Mouse (Mus musculus) hindbrain, embryonic 11.5 days (tissue): ENCODE results near the gene Stk32b. TPM values are rescaled to one million over a fixed set of nuclear protein-coding genes. Genes with fewer than 3 reads are reported as not detected.

ENCODE experiments used
- ATAC-seq: fragments of 200-750 bp; cut with Nextera tagmentation; 2 replicates; pipeline ENCODE4 v1.8.0; 2017; ENCODE audit warnings: mild to moderate bottlenecking, moderate TSS enrichment, moderate library complexity; ENCODE audit not compliant: low FRiP score
- DNase-seq: peaks from one replicate; pipeline ENCODE4 v3.0.0-alpha.2; 2015; ENCODE audit warnings: low spot score
- H3K27ac ChIP-seq: fragments of 300-500 bp; sonication (generic); 2 replicates; pipeline ENCODE4 v1.5.1; 2014; ENCODE audit warnings: mild to moderate bottlenecking, low read depth, low read length
- H3K27me3 ChIP-seq: fragments of 300-500 bp; sonication (generic); 2 replicates; pipeline ENCODE4 v1.6.1; 2014; ENCODE audit warnings: mild to moderate bottlenecking, low read length, moderate library complexity, mixed read lengths; ENCODE audit not compliant: control insufficient read depth, insufficient read depth
- H3K36me3 ChIP-seq: fragments of 300-500 bp; sonication (generic); 2 replicates; pipeline ENCODE4 v1.6.1; 2014; ENCODE audit warnings: mild to moderate bottlenecking, low read length, moderate library complexity, mixed read lengths; ENCODE audit not compliant: control insufficient read depth, insufficient read depth
- H3K4me1 ChIP-seq: fragments of 300-500 bp; sonication (generic); replicated peaks from 2 replicates; pipeline ENCODE4 v1.6.1; 2014; ENCODE audit warnings: low read length, mixed read lengths; ENCODE audit not compliant: control insufficient read depth, insufficient read depth
- H3K4me2 ChIP-seq: fragments of 300-500 bp; sonication (generic); replicated peaks from 2 replicates; pipeline ENCODE4 v1.6.1; 2014; ENCODE audit warnings: mild to moderate bottlenecking, low read depth, low read length
- H3K4me3 ChIP-seq: fragments of 300-500 bp; sonication (generic); 2 replicates; pipeline ENCODE4 v1.5.1; 2014; ENCODE audit warnings: low read depth, low read length
- H3K9ac ChIP-seq: fragments of 300-500 bp; sonication (generic); 2 replicates; pipeline ENCODE4 v1.6.1; 2014; ENCODE audit warnings: low read depth, low read length
- H3K9me3 ChIP-seq: fragments of 300-500 bp; sonication (generic); 2 replicates; pipeline ENCODE4 v1.6.1; 2016; ENCODE audit warnings: low read length; ENCODE audit not compliant: control insufficient read depth
- whole genome bisulfite sequencing: fragments of 180-500 bp; shearing (Covaris S2); extraction: QIAGEN DNeasy Blood & Tissue Kit; methylation state at CpG from one replicate; pipeline ENCODE4 v1.1.7; 2014; 5-methylcytosine and 5-hydroxymethylcytosine counted together
- polyA plus RNA-seq: library from polyadenylated mRNA; unstranded; fragments of >200 nt; fragmentation: Nextera tagmentation; extraction: Ambion mirVana; gene quantifications from 2 replicates; pipeline ENCODE4 v1.2.1, GENCODE M21; 2014

Gene Stk32b
- polyA plus RNA-seq, 1 experiment from 2014 or later: 6.3 TPM

DNA sequence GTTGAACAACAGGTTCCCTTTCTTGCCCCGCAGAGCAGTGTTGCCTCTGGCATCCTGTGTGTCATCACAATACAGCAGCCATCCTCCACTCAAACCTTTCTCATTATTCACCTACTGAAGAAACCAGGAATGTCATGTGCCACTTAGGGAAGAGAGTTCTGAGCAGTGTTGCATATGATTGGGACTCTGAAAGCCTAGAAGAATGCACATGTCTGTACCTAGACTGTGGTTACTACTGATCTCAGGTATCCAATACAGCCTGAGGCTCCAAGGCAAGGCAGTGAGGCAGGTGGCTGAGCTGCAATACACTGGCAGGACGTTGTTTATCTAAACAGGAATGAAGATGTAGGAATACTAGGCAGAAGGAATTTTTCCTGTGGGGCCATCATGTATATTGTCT is 204.5 kb downstream of the Stk32b start:
- ATAC-seq (no peak), DNase-seq (no peak)
- H3K9me3 ChIP-seq: no peaks in the 10 kb centered on the region
- H3K9ac ChIP-seq: no peak overlapping the region
- no peak overlapping the region for H3K27ac ChIP-seq
- no peak overlapping the region for H3K4me2 ChIP-seq
- no peaks in the 10 kb centered on the region for H3K27me3 ChIP-seq
- 45% methylated on average over 2 of the region's 2 CpGs for WGBS
- no peaks in the 10 kb centered on the region for H3K36me3 ChIP-seq
- no peaks in the 10 kb centered on the region for H3K4me1 ChIP-seq
- H3K4me3 ChIP-seq: no peak overlapping the region

- no peak overlapping the region for H3K27ac ChIP-seq
- no peaks in the 10 kb centered on the region for H3K36me3 ChIP-seq
- H3K27me3 ChIP-seq: no peaks in the 10 kb centered on the region
- ATAC-seq (no peak), DNase-seq (peak; percentile 1)
- no peak overlapping the region for H3K4me2 ChIP-seq
- H3K9me3 ChIP-seq: no peaks in the 10 kb centered on the region
- no peak overlapping the region for H3K9ac ChIP-seq
- WGBS: 63% methylated on average over 12 of the region's 12 CpGs
- no peak overlapping the region for H3K4me3 ChIP-seq
- H3K4me1 ChIP-seq: no peaks in the 10 kb centered on the region
These were observed 210.0 kb downstream of the Stk32b start for GRCm38 (mm10) chr5:37506880-37507519.

DNA sequence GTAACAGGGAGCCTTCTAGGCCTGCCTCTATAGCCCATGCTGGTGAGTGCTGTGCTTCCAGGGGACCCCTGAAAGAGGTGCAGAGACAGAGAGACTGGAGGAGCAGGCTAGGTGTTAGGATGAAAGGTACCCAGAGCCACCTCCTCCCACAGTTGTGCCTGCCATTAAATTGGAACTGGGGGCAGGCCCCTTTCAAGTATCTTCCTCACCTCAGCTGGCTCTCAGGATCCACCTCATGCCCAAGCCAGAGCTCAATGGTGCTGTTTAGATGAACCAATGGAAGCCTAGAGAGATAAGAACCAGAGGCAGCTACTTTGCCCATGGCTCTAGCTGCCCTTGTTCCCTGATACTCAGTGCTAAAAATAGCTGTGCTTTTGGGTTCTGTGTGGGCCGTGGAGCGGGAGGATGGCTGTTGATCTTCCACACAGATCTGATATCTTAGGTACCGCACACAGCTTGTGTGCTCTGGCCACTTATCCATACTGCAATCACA is 221.9 kb downstream of the Stk32b start:
- no peaks in the 10 kb centered on the region for H3K27me3 ChIP-seq
- H3K9ac ChIP-seq: no peak overlapping the region
- H3K36me3 ChIP-seq: no peaks in the 10 kb centered on the region
- no peak overlapping the region for H3K27ac ChIP-seq
- no peaks in the 10 kb centered on the region for H3K4me1 ChIP-seq
- WGBS: 91% methylated on average over 3 of the region's 3 CpGs
- ATAC-seq (no peak), DNase-seq (no peak)
- no peaks in the 10 kb centered on the region for H3K9me3 ChIP-seq
- no peak overlapping the region for H3K4me3 ChIP-seq
- H3K4me2 ChIP-seq: no peak overlapping the region

DNA sequence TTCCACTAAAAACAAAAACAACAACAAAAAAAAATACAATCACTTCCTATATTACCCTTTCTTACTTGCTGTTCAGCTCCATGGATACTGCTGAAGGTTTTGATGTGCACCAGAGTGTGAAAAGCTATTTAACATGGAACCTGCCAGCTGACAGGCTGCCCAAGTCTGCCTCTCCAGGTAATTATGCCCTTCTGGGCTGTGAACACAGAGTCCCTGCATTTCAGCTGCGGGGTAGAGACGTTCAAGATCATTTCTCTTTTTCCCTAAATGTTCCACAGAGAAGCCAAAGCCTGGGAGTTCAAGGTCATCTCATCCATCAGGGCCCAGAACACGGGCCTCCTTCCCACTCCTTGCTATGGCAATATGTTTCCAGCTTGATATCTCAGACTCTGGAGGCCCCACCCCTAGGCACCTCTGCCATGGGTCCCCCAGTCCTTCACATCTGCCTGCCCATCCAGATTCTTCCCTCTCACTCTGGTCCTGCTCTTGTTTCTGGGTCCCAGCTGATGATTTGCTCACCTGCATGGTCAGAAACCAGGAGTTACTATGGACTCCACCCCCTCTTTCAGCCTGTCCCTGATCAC is 244.9 kb downstream of the Stk32b start:
- ATAC-seq (no peak), DNase-seq (no peak)
- WGBS: 78% methylated on average over 3 of the region's 3 CpGs
- H3K27ac ChIP-seq: no peak overlapping the region
- no peaks in the 10 kb centered on the region for H3K27me3 ChIP-seq
- H3K4me3 ChIP-seq: no peak overlapping the region
- no peak overlapping the region for H3K9ac ChIP-seq
- no peaks in the 10 kb centered on the region for H3K4me1 ChIP-seq
- no peaks in the 10 kb centered on the region for H3K9me3 ChIP-seq
- H3K36me3 ChIP-seq: no peaks in the 10 kb centered on the region
- H3K4me2 ChIP-seq: no peak overlapping the region

DNA sequence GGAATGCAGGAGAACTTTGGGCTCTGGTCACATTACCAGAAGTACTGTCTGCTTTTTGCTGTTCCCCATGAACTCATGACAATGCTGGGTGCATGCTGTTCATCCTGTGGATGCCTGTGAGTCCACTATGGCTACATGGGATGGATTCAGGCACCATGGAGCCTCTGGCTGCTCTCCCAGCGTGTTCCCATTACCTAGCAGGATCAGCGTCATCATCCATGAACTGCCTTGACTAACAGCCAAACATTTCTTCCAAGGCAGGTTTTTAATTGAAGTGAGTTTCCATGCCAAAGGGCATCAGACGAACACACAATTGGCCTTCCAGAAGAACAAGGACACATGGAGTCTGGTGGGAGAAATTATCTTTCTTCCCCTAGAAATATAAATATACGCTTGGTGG is 245.4 kb downstream of the Stk32b start:
- Histone ChIP-seq H3K27me3 (no peaks in the 10 kb centered on the region), H3K9ac (no peak overlapping the region), H3K36me3 (no peaks in the 10 kb centered on the region), H3K9me3 (no peaks in the 10 kb centered on the region), H3K4me2 (no peak overlapping the region), H3K27ac (no peak overlapping the region), H3K4me3 (no peak overlapping the region), H3K4me1 (no peaks in the 10 kb centered on the region)
- WGBS: 90% methylated on average over 4 of the region's 4 CpGs
- DNase-seq: no peak
- no peak for ATAC-seq

- Histone ChIP-seq H3K4me1 (no peaks in the 10 kb centered on the region), H3K36me3 (no peaks in the 10 kb centered on the region), H3K27ac (no peak overlapping the region), H3K4me3 (no peak overlapping the region), H3K9me3 (no peaks in the 10 kb centered on the region), H3K27me3 (no peaks in the 10 kb centered on the region), H3K4me2 (no peak overlapping the region), H3K9ac (no peak overlapping the region)
- no peak for ATAC-seq
- 73% methylated on average over 5 of the region's 5 CpGs for WGBS
- no peak for DNase-seq
These were observed 247.9 kb downstream of the Stk32b start for GRCm38 (mm10) chr5:37469031-37469430.

DNA sequence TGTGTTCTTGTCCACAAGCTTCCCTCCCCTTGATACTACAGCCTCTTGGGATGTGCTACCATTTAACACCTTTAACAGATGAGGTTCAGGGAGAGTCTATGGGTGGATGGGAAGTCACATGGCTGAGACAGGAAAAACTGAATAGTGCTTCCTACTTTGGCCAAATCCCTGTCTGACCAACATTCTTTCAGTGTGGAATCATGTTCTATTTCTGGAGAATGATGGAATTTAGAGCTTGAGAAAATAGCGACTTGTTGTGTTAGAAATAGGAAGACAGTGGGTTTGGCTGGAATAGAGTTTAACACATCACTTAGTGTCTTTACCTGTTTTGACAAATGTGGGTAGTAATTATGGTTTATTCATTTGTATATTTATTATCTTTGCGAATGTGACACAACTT is 249.3 kb downstream of the Stk32b start:
- no peaks in the 10 kb centered on the region for H3K36me3 ChIP-seq
- no peaks in the 10 kb centered on the region for H3K9me3 ChIP-seq
- WGBS: 88% methylated on average over 2 of the region's 2 CpGs
- H3K4me2 ChIP-seq: no peak overlapping the region
- DNase-seq (no peak), ATAC-seq (no peak)
- H3K4me3 ChIP-seq: no peak overlapping the region
- H3K27ac ChIP-seq: no peak overlapping the region
- H3K27me3 ChIP-seq: no peaks in the 10 kb centered on the region
- no peak overlapping the region for H3K9ac ChIP-seq
- H3K4me1 ChIP-seq: no peaks in the 10 kb centered on the region

DNA sequence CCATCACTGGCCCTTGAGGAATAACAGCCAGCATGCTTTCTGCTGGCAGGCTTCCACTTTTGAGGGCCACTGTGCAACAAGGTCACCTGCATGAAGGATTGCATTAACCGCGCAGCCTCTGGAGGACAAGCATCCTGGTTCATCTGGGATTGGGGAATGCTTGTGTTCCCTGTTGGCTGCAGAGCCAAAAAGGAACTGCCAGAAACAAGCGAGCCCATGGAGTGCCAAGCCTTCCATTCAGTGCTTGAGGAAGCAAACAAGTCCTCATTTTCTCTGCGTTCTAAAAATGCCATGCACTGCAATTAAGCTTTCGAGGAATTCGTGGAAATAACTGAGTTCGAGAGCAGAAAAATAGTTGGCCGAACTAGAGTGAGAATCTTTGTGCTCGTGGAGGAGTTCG is 251.5 kb downstream of the Stk32b start:
- DNase-seq (no peak), ATAC-seq (no peak)
- Histone ChIP-seq H3K4me1 (no peaks in the 10 kb centered on the region), H3K9ac (no peak overlapping the region), H3K9me3 (no peaks in the 10 kb centered on the region), H3K27me3 (no peaks in the 10 kb centered on the region), H3K4me3 (no peak overlapping the region), H3K27ac (no peak overlapping the region), H3K36me3 (no peaks in the 10 kb centered on the region), H3K4me2 (no peak overlapping the region)
- 92% methylated on average over 10 of the region's 10 CpGs for WGBS

DNA sequence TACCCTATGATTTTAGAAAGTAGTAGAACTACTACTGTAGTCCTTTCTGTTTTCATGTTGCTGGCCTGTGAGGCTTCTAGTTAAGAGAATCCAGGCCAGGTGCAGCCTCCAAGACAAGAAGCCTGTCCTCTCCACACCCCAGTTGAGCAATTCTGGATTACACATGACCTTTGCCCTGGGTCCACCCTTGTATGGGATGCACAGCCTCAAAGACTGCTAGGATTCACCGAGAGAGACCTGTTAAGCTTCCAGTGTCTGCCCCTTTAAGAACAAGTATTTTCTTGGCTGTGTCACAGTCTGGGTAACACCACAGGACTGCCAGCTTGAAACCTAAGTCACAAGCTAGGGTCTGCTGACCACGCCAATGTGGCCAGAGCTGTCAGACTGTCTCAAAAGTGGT is 258.7 kb downstream of the Stk32b start:
- Histone ChIP-seq H3K4me3 (no peak overlapping the region), H3K4me2 (no peak overlapping the region), H3K9ac (no peak overlapping the region), H3K9me3 (no peaks in the 10 kb centered on the region), H3K27ac (no peak overlapping the region), H3K4me1 (no peaks in the 10 kb centered on the region), H3K36me3 (no peaks in the 10 kb centered on the region), H3K27me3 (no peaks in the 10 kb centered on the region)
- ATAC-seq: no peak
- 68% methylated on average over 2 of the region's 2 CpGs for WGBS
- DNase-seq: no peak
